30 mouse cellular contexts compared by ENCODE assay signal in the genomic region with DNA sequence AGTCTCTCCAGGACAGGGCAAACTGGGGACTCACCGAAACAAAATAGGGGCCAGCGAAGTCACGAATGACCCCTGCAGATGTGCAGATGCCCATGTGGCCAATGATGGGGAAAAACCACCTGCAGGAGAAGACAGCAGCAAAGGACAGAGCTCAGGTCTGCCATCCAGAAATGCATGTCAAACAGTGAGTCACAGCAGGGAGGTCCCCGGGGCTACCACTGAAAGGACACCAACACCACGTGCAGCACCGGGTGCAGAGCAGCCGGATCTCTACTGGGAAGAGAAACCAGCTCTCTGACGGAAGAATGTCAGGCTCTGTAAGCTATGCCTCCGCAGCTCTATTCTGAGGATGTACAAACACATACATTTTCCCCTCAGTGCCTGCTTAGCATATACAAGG. TPM values are rescaled to one million over a fixed set of nuclear protein-coding genes. Genes with fewer than 3 reads are reported as not detected.
DNase-seq lines count a peak whose midpoint lies in the region.
"Had no signal": no experiment of that assay in that cellular context is flagged by ENCODE, and none has a peak within 500 bp of the region (broad histone marks: within the 10 kb centered on the region; RNA-seq: fewer than 3 reads in every experiment).

No protein-coding gene starts in this region.

- no peak overlapping the region for H3K4me3 ChIP-seq in brown adipose tissue, adult 24 weeks (ENCODE audit: insufficient read depth, low read depth, low read length)
- H3K4me3 ChIP-seq: embryonic facial prominence, embryonic 12.5 days; embryonic facial prominence, embryonic 15.5 days; heart, adult 2 months; heart, embryonic 10.5 days; heart, embryonic 13.5 days had no signal

- H3K27ac ChIP-seq in brown adipose tissue, adult 24 weeks (replicated peaks; ENCODE audit: low read depth, low read length): peak overlapping the region; percentile 32; the same call in 1 of the 2 replicates
- H3K27ac ChIP-seq: embryonic facial prominence, embryonic 12.5 days; embryonic facial prominence, embryonic 15.5 days; heart, embryonic 10.5 days; heart, embryonic 13.5 days; hindbrain, embryonic 14.5 days; hindbrain, postnatal 0 days had no signal

- DNase-seq in adrenal gland, adult (ENCODE audit: inconsistent age in 2 of 2, low spot score in 1 of 2): peak; percentile 61 to 79
- DNase-seq in adrenal gland, postnatal 10 days: no peak
- DNase-seq in adrenal gland, postnatal 36 days: peak; percentile 62 to 67
- no peak for DNase-seq in adrenal gland, adult 18-20 months (ENCODE audit: low spot score in 2 of 2)
- DNase-seq in A20 (ENCODE audit: low read depth, low spot score): peak; percentile 83
- DNase-seq in urinary bladder, adult 2 months (ENCODE audit: low spot score): no peak
- DNase-seq: B cell, adult 2 months; cerebellum, adult 11-12 months; cerebellum, adult 9-11 months; cerebellum, postnatal 25 days; forebrain, postnatal 0 days; gastrocnemius, postnatal 36 days; heart, adult 2 months; heart, postnatal 14 days; heart, postnatal 4 days; kidney, adult 18-20 months had no signal

- H3K4me1 ChIP-seq in brown adipose tissue, adult 24 weeks (ENCODE audit: control insufficient read depth, insufficient read depth, insufficient read length, low read length): peaks cover 28% of the 10 kb centered on the region

RNA-seq across cellular contexts. Expression of a gene that starts 6.7 kb away (rescaled TPM):
- total RNA-seq in adrenal gland, postnatal 10 days (2021): 10 to 100 TPM; 49.5 to 54.8 TPM
- 10 to 100 TPM; 64.0 to 74.4 TPM for total RNA-seq in adrenal gland, postnatal 36 days (2021)
- total RNA-seq in adrenal gland, adult 18-20 months (2021): 10 to 100 TPM; 55.5 to 61.6 TPM
- 28.8 and 34.4 TPM in 2 replicates for polyA plus RNA-seq in brown adipose tissue, adult 24 weeks (2012; ENCODE audit: insufficient read depth, insufficient read length, missing spikeins)
- polyA plus RNA-seq in urinary bladder, adult 2 months (2012; rRNA removed): 81.0 and 92.6 TPM in 2 replicates

RNA-seq across cellular contexts. Expression of a gene that starts 8.0 kb away (rescaled TPM):
- total RNA-seq in adrenal gland, postnatal 10 days (2021): 1 to 10 TPM; 5.2 to 6.3 TPM
- 1 to 10 TPM; 1.4 to 1.5 TPM for total RNA-seq in adrenal gland, postnatal 36 days (2021)
- 1 to 10 TPM; 1.2 to 1.5 TPM for total RNA-seq in adrenal gland, adult 18-20 months (2021)
- polyA plus RNA-seq in brown adipose tissue, adult 24 weeks (2012; ENCODE audit: insufficient read depth, insufficient read length, missing spikeins): 2.4 and 3.2 TPM in 2 replicates
- polyA plus RNA-seq in urinary bladder, adult 2 months (2012; rRNA removed): 67.1 and 79.6 TPM in 2 replicates
- total RNA-seq: forebrain, postnatal 0 days had no signal

RNA-seq across cellular contexts. Expression of a gene that starts 30.3 kb away (rescaled TPM):
- 10 to 100 TPM; 17.2 to 36.7 TPM for total RNA-seq in adrenal gland, postnatal 10 days (2021)
- total RNA-seq in adrenal gland, postnatal 36 days (2021): 10 to 100 TPM; 15.9 to 38.8 TPM
- total RNA-seq in adrenal gland, adult 18-20 months (2021): 10 to 100 TPM; 30.7 to 34.2 TPM
- 8.1 and 8.3 TPM in 2 replicates for polyA plus RNA-seq in brown adipose tissue, adult 24 weeks (2012; ENCODE audit: insufficient read depth, insufficient read length, missing spikeins)
- 23.8 and 24.2 TPM in 2 replicates for polyA plus RNA-seq in urinary bladder, adult 2 months (2012; rRNA removed)

RNA-seq across cellular contexts. Expression of a gene that starts 58.6 kb away (rescaled TPM):
- total RNA-seq in adrenal gland, postnatal 10 days (2021): under 1 TPM; 0.36 to 0.99 TPM
- total RNA-seq in adrenal gland, postnatal 36 days (2021): under 1 TPM; 0.63 to 0.89 TPM
- total RNA-seq in adrenal gland, adult 18-20 months (2021): 1 to 10 TPM in 1 of 2 experiments, under 1 TPM in 1; 0.26 to 1.2 TPM
- not detected in 2 replicates for polyA plus RNA-seq in brown adipose tissue, adult 24 weeks (2012; ENCODE audit: insufficient read depth, insufficient read length, missing spikeins)
- 0.15 and 0.36 TPM in 2 replicates for polyA plus RNA-seq in urinary bladder, adult 2 months (2012; rRNA removed)
- total RNA-seq: common myeloid progenitor, adult 5-6 weeks; gastrocnemius, adult 8-10 months; gastrocnemius, postnatal 36 days had no signal
- polyA plus RNA-seq: embryonic facial prominence, embryonic 12.5 days; inflammation-experienced regulatory T-cells, adult 6 months had no signal

RNA-seq across cellular contexts. Expression of a gene that starts 59.0 kb away (rescaled TPM):
- 1 to 10 TPM; 2.2 to 2.4 TPM for total RNA-seq in adrenal gland, postnatal 10 days (2021)
- 1 to 10 TPM in 1 of 2 experiments, under 1 TPM in 1; 0.79 to 1.1 TPM for total RNA-seq in adrenal gland, postnatal 36 days (2021)
- total RNA-seq in adrenal gland, adult 18-20 months (2021): 1 to 10 TPM; 1.1 to 2.6 TPM
- 3.3 and 4.1 TPM in 2 replicates for polyA plus RNA-seq in brown adipose tissue, adult 24 weeks (2012; ENCODE audit: insufficient read depth, insufficient read length, missing spikeins)
- polyA plus RNA-seq in urinary bladder, adult 2 months (2012; rRNA removed): 1.5 and 2.1 TPM in 2 replicates
- total RNA-seq: common myeloid progenitor, adult 5-6 weeks; granulocyte monocyte progenitor cell, adult 5-6 weeks; heart, adult 2 months; heart, postnatal 14 days; heart, postnatal 4 days; MEL had no signal
- polyA plus RNA-seq: forebrain, embryonic 11.5 days; heart, embryonic 16.5 days; inflammation-experienced regulatory T-cells, adult 6 months had no signal

Comparison
In these comparisons a context has a peak if more than half of its experiments do, and no peak if none do; other contexts are left out.
1. DNase-seq: peak in adrenal gland, adult (2 of 2), adrenal gland, postnatal 36 days (2 of 2) and A20 (single experiment); none in adrenal gland, postnatal 10 days (single experiment), adrenal gland, adult 18-20 months (0 of 2) and urinary bladder, adult 2 months (single experiment).